Mouse (Mus musculus) kidney, embryonic 14.5 days (tissue): Measurements from ENCODE around the gene Emc9. TPM values are rescaled to one million over a fixed set of nuclear protein-coding genes. Genes with fewer than 3 reads are reported as not detected.
A peak's percentile ranks its signal among the peaks of the same experiment; 100 is the strongest.

Experiments
- ATAC-seq: fragments of 200-750 bp; cut with Nextera tagmentation; 2 replicates; pipeline ENCODE4 v1.8.0; 2017; ENCODE audit warnings: moderate number of reproducible peaks, mild to moderate bottlenecking, moderate TSS enrichment, moderate library complexity; ENCODE audit not compliant: low FRiP score, low TSS enrichment
- H3K27ac ChIP-seq: fragments of 300-500 bp; sonication (generic); 2 replicates; pipeline ENCODE4 v1.5.1; 2014; ENCODE audit warnings: low read depth, mild to moderate bottlenecking, low read length, moderate library complexity, mixed read lengths
- H3K27me3 ChIP-seq: fragments of 300-500 bp; sonication (generic); 2 replicates; pipeline ENCODE4 v1.6.1; 2014; ENCODE audit warnings: mild to moderate bottlenecking, low read length; ENCODE audit not compliant: control insufficient read depth, insufficient read depth
- H3K36me3 ChIP-seq: fragments of 300-500 bp; sonication (generic); 2 replicates; pipeline ENCODE4 v1.6.1; 2014; ENCODE audit warnings: low read length, mixed read lengths; ENCODE audit not compliant: control insufficient read depth, insufficient read depth
- H3K4me1 ChIP-seq: fragments of 300-500 bp; sonication (generic); 2 replicates; pipeline ENCODE4 v1.6.1; 2014; ENCODE audit warnings: low read length, mixed read lengths; ENCODE audit not compliant: control insufficient read depth, insufficient read depth
- H3K4me2 ChIP-seq: fragments of 300-500 bp; sonication (generic); replicated peaks from 2 replicates; pipeline ENCODE4 v1.6.1; 2014; ENCODE audit warnings: low read depth, mild to moderate bottlenecking, low read length
- H3K4me3 ChIP-seq: fragments of 300-500 bp; sonication (generic); 2 replicates; pipeline ENCODE4 v1.5.1; 2014; ENCODE audit warnings: mild to moderate bottlenecking, low read length
- H3K9ac ChIP-seq: fragments of 300-500 bp; sonication (generic); 2 replicates; pipeline ENCODE4 v1.6.1; 2014; ENCODE audit warnings: low read depth, mild to moderate bottlenecking, low read length, moderate library complexity
- H3K9me3 ChIP-seq: fragments of 300-500 bp; sonication (generic); 2 replicates; pipeline ENCODE4 v1.6.1; 2016; ENCODE audit warnings: low read length; ENCODE audit not compliant: control insufficient read depth
- WGBS: fragments of 180-500 bp; shearing (Covaris S2); extraction: QIAGEN DNeasy Blood & Tissue Kit; methylation state at CpG from one replicate; pipeline ENCODE4 v1.1.7; 2014; 5-methylcytosine and 5-hydroxymethylcytosine counted together
- polyA plus RNA-seq: library from polyadenylated mRNA; unstranded; fragments of >200 nt; fragmentation: Nextera tagmentation; extraction: Ambion mirVana; gene quantifications from 2 replicates; pipeline ENCODE4 v1.2.1, GENCODE M21; 2014

Gene Emc9
- polyA plus RNA-seq, 1 experiment from 2014 or later: 5.6 TPM

DNA sequence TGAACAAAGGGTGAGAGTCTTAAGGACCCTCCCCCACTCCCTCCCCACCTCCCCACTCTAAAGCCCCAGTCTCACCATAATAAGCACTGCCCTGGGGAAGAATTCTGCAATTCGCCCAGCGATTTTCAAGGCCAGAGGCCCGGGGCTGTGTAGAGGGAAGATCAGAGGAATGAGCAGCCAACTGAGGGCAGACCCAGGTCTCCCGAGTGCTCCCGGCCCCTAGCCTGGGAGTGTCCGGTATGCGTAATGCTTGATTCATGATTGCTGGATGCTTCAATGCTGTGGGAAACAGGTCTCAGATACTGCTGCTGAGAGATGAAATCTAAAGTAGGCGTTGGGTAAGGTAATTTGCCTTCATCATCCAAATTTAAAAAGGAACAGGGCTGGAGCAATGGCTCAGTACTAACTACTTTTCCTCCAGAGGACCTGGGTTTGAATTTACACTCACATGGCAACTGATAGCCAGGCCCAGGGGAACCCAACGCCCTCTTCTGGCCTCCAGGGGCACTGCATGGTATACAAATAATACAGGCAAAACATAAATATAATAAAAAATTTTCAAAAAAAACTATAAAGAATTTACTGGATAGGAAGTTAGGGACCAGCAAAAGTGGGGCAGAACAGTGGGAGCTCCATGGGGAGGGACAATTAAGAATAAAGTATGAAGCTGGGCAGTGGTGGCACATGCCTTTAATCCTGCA, 3.0 kb downstream of the Emc9 start:
- no peak for ATAC-seq
- Histone ChIP-seq H3K36me3 (peaks cover 16% of the 10 kb centered on the region; the same call in 1 of the 2 replicates), H3K4me3 (no peak overlapping the region), H3K4me2 (no peak overlapping the region), H3K4me1 (peaks cover 10% of the 10 kb centered on the region), H3K27ac (no peak overlapping the region), H3K9ac (no peak overlapping the region), H3K27me3 (no peaks in the 10 kb centered on the region), H3K9me3 (no peaks in the 10 kb centered on the region)
- WGBS: 70% methylated on average over 9 of the region's 9 CpGs

DNA sequence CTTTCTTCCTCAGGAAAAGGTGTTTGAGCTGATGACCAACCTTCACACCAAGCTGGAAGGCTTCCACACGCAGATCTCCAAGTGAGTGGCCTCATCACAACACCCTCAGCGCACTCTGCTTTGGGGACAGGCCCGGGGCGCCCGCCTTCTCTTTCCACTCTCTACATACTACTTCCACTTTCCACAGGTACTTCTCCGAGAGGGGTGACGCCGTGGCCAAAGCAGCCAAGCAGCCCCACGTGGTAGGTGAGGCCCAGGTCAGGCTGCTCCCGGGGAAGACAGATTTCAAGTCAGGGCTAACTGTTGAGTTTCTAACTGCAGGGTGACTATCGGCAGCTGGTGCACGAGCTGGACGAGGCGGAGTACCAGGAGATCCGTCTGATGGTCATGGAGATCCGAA, 4.4 kb downstream of the Emc9 start:
- Histone ChIP-seq H3K27me3 (no peaks in the 10 kb centered on the region), H3K4me1 (peaks cover 15% of the 10 kb centered on the region), H3K4me3 (no peak overlapping the region), H3K4me2 (no peak overlapping the region), H3K9ac (no peak overlapping the region), H3K27ac (no peak overlapping the region), H3K9me3 (no peaks in the 10 kb centered on the region), H3K36me3 (peaks cover 15% of the 10 kb centered on the region; the same call in 1 of the 2 replicates)
- 92% methylated on average over 16 of the region's 16 CpGs for WGBS
- no peak for ATAC-seq

DNA sequence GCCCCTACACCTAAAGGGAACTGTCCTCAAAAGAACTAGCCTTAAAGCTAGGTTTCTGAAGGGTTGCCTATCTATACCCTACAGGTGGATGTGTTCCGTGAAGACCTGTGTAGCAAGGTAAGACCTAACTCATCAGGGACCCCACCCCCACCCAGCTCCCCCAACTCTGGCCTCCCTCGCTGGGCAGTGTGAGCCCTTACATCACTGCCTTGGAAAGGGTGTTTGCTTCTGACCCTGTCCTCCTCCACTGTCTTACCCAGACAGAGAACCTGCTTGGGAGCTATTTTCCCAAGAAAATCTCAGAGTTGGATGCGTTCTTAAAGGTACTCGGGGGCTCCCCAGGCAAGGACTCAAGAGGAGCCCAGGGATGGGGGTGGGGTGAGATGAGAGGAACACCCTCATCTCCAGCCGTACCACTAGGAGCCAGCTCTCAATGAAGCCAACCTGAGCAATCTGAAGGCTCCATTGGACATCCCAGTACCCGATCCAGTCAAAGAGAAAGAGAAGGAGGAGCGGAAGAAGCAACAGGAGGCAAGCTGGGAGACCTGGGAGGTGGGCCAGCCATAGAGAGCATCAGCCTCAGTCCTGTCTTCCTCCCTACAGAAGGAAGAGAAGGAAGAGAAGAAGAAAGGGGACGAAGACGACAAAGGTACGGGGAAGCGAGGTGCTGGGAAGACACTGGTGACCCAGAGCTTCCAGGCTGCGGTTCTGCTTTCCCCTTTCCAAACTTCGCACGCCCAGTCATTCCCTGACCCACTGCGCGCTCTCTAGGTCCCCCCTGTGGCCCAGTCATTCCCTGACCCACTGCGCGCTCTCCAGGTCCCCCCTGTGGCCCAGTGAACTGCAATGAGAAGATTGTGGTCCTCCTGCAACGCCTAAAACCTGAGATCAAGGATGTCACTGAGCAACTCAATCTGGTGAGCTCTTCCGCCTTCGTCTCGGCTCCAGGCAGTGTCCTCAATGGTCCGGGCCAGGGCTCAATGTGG, 5.3 kb downstream of the Emc9 start:
- Histone ChIP-seq H3K9ac (no peak overlapping the region), H3K4me2 (no peak overlapping the region), H3K4me3 (no peak overlapping the region), H3K4me1 (peaks cover 19% of the 10 kb centered on the region), H3K36me3 (peaks cover 15% of the 10 kb centered on the region; the same call in 1 of the 2 replicates), H3K9me3 (no peaks in the 10 kb centered on the region), H3K27me3 (no peaks in the 10 kb centered on the region), H3K27ac (no peak overlapping the region)
- no peak for ATAC-seq
- 91% methylated on average over 23 of the region's 23 CpGs for WGBS

DNA sequence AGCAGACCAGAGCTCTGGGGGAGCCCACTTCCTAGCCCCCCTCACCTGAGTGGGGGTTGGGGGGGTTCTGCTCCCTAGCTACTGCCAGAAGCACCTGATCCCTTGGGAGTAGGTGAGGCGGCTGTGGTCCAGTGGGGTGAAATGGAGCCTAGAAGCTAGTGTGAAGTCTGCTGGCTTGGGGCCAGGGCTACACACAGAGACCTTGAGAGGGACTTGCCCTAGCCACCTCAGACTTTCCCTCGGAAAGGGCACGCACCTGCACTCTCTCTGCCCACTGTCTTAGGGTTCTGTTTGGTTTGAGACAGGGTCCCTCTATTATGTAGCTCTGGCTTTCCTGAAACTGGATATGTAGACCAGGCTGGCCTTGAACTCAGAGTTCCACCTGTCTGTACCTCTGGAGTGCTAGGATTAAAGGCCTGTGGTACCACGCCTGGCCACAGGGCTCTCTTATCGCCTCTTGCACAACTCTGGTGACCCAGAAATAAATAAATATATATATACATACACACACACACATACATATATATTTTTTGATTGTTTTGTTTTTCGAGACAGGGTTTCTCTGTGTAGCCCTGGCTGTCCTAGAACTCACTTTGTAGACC, 6.3 kb downstream of the Emc9 start:
- Histone ChIP-seq H3K36me3 (peaks cover 15% of the 10 kb centered on the region; the same call in 1 of the 2 replicates), H3K27ac (peak overlapping the region; percentile 70; the same call in 1 of the 2 replicates), H3K4me1 (peaks cover 19% of the 10 kb centered on the region), H3K9me3 (no peaks in the 10 kb centered on the region), H3K4me2 (peak overlapping the region; percentile 78), H3K4me3 (peak overlapping the region; percentile 70), H3K9ac (peak overlapping the region; percentile 78), H3K27me3 (no peaks in the 10 kb centered on the region)
- WGBS: 30% methylated on average over 6 of the region's 6 CpGs
- ATAC-seq: no peak; the same call in 1 of the 2 replicates

- H3K36me3 ChIP-seq: peaks cover 15% of the 10 kb centered on the region; the same call in 1 of the 2 replicates
- H3K4me1 ChIP-seq: peaks cover 19% of the 10 kb centered on the region
- ATAC-seq: peak; percentile 90
- H3K9me3 ChIP-seq: no peaks in the 10 kb centered on the region
- 2% methylated on average over 21 of the region's 32 CpGs for WGBS
- H3K27ac ChIP-seq: peak within 1 kb of the TSS; percentile 70; the same call in 1 of the 2 replicates
- peak within 1 kb of the TSS; percentile 78 for H3K4me2 ChIP-seq
- H3K4me3 ChIP-seq: peak within 1 kb of the TSS; percentile 70
- peak within 1 kb of the TSS; percentile 78 for H3K9ac ChIP-seq
- H3K27me3 ChIP-seq: no peaks in the 10 kb centered on the region
Observed at GRCm38 (mm10) chr14:55577871-55578667, 7.0 kb downstream of the Emc9 start, which contains the start of gene Psme1. Gene Psme1, plus strand, starts transcription at chr14:55578123.

GRCm38 (mm10) chr14:55576376-55576775, 8.7 kb downstream of the Emc9 start:
- H3K27me3 ChIP-seq: no peaks in the 10 kb centered on the region
- no peak overlapping the region for H3K9ac ChIP-seq
- peaks cover 8% of the 10 kb centered on the region; the same call in 1 of the 2 replicates for H3K36me3 ChIP-seq
- H3K4me3 ChIP-seq: no peak overlapping the region
- no peak overlapping the region for H3K4me2 ChIP-seq
- H3K4me1 ChIP-seq: peaks cover 19% of the 10 kb centered on the region
- H3K9me3 ChIP-seq: no peaks in the 10 kb centered on the region
- ATAC-seq: no peak
- WGBS: 78% methylated on average over 16 of the region's 16 CpGs
- no peak overlapping the region for H3K27ac ChIP-seq

GRCm38 (mm10) chr14:55575711-55576110, 9.4 kb downstream of the Emc9 start:
- H3K27ac ChIP-seq: no peak overlapping the region
- peaks cover 19% of the 10 kb centered on the region for H3K4me1 ChIP-seq
- H3K36me3 ChIP-seq: peaks cover 3% of the 10 kb centered on the region; the same call in 1 of the 2 replicates
- WGBS: 76% methylated on average over 13 of the region's 13 CpGs
- ATAC-seq: no peak
- peak overlapping the region; percentile 13; the same call in 1 of the 2 replicates for H3K4me2 ChIP-seq
- no peaks in the 10 kb centered on the region for H3K9me3 ChIP-seq
- H3K9ac ChIP-seq: no peak overlapping the region
- H3K4me3 ChIP-seq: no peak overlapping the region
- no peaks in the 10 kb centered on the region for H3K27me3 ChIP-seq

DNA sequence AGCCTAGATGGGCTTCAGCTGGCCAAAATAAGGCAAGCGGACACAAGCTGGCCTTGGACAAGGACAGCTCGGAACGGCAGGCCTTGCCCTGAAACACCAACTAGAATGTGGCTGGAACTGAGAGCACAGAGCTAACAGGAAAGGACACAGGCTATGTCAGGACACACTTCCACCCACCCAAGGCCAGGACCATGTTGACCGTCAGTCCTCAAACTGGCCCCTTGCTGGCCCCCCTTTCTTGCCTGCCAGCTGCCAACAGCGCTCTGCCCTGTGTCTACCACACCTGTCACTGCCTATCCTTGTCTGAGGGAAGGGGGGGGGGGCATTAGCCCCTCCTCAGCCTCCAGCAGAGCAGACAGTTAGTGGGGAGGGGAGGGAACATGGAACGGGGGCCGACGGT, 9.8 kb downstream of the Emc9 start, which contains the start of gene Fitm1:
TSS of gene Fitm1 (plus strand) at position 316 of the 400 bp plus-strand sequence.
- 0 out of 2 replicates have a peak within 1 kb of the TSS, but pooled peaks have one; percentile 8 for H3K9ac ChIP-seq
- H3K36me3 ChIP-seq: no peaks in the 10 kb centered on the region
- H3K27ac ChIP-seq: no peak within 1 kb of the TSS
- peak within 1 kb of the TSS; percentile 13; the same call in 1 of the 2 replicates for H3K4me2 ChIP-seq
- no peaks in the 10 kb centered on the region for H3K27me3 ChIP-seq
- no peaks in the 10 kb centered on the region for H3K9me3 ChIP-seq
- H3K4me3 ChIP-seq: no peak within 1 kb of the TSS
- no peak for ATAC-seq
- WGBS: 80% methylated on average over 8 of the region's 8 CpGs
- peaks cover 19% of the 10 kb centered on the region for H3K4me1 ChIP-seq
